8 mouse cellular contexts compared by ENCODE assay signal in genomic region chrX:102071517-102071916, GRCm38 (mm10). TPM values are rescaled to one million over a fixed set of nuclear protein-coding genes. Genes with fewer than 3 reads are reported as not detected.
DNase-seq lines count a peak whose midpoint lies in the region; ATAC-seq and TF ChIP-seq lines count a peak whose summit lies in the region.

No protein-coding gene starts in this region.

- ATAC-seq in intestine, embryonic 16.5 days, result peak; percentile 21; the same call in 1 of the 2 replicates

- H3K4me2 ChIP-seq in intestine, embryonic 16.5 days (ENCODE audit: low read depth, low read length), result peak overlapping the region; percentile 79
- H3K4me2 ChIP-seq in myocyte (ENCODE audit: low read depth), result peak overlapping the region; percentile 49

- peak overlapping the region; percentile 51 for H3K4me3 ChIP-seq in left cerebral cortex, adult 2 months
- peak overlapping the region; percentile 61 for H3K4me3 ChIP-seq in forebrain, embryonic 10.5 days
- peak overlapping the region; percentile 56 for H3K4me3 ChIP-seq in intestine, embryonic 16.5 days (ENCODE audit: low read length)
- H3K4me3 ChIP-seq in myocyte, result no peak overlapping the region

- no peaks in the 10 kb centered on the region for H3K79me2 ChIP-seq in myocyte (ENCODE audit: control insufficient read depth, insufficient read depth)

- H3K27ac ChIP-seq in left cerebral cortex, adult 2 months, result peak overlapping the region; percentile 34; the same call in 1 of the 2 replicates
- peak overlapping the region; percentile 88 for H3K27ac ChIP-seq in forebrain, embryonic 10.5 days
- no peak overlapping the region for H3K27ac ChIP-seq in intestine, embryonic 16.5 days (ENCODE audit: low read length)

- peaks cover 20% of the 10 kb centered on the region for H3K36me3 ChIP-seq in forebrain, embryonic 10.5 days (replicated peaks)
- no peaks in the 10 kb centered on the region for H3K36me3 ChIP-seq in intestine, embryonic 16.5 days (ENCODE audit: control insufficient read depth, insufficient read depth, low read length)
- no peaks in the 10 kb centered on the region for H3K36me3 ChIP-seq in myocyte (ENCODE audit: control insufficient read depth, insufficient read depth)

- no peaks in the 10 kb centered on the region for H3K9me3 ChIP-seq in forebrain, embryonic 10.5 days
- H3K9me3 ChIP-seq in intestine, embryonic 16.5 days (ENCODE audit: control insufficient read depth, low read length), result no peaks in the 10 kb centered on the region

- peaks cover 31% of the 10 kb centered on the region for H3K4me1 ChIP-seq in forebrain, embryonic 10.5 days
- no peaks in the 10 kb centered on the region for H3K4me1 ChIP-seq in intestine, embryonic 16.5 days (ENCODE audit: control insufficient read depth, insufficient read depth, low read length)

- H3K27me3 ChIP-seq in forebrain, embryonic 10.5 days (ENCODE audit: poor library complexity, severe bottlenecking), result peaks cover 96% of the 10 kb centered on the region
- no peaks in the 10 kb centered on the region; the same call in none of the 2 replicates for H3K27me3 ChIP-seq in intestine, embryonic 16.5 days (replicated peaks; ENCODE audit: control insufficient read depth, insufficient read depth, low read length)
- peaks cover 9% of the 10 kb centered on the region for H3K27me3 ChIP-seq in myocyte (ENCODE audit: control insufficient read depth, insufficient read depth, insufficient read length)

- H3K9ac ChIP-seq in intestine, embryonic 16.5 days (ENCODE audit: low read depth, low read length), result no peak overlapping the region

- whole genome bisulfite sequencing in forebrain, embryonic 10.5 days, result 23% methylated on average over 2 of the region's 2 CpGs
- WGBS in intestine, embryonic 16.5 days, result 9% methylated on average over 2 of the region's 2 CpGs

- TF ChIP-seq POLR2A in myocyte (IDR thresholded peaks at IDR 0.05; ENCODE audit: insufficient read length, low read depth), result no peak

- peak overlapping the region; percentile 24 for H3ac ChIP-seq in myocyte (ENCODE audit: control insufficient read depth, insufficient read length)

- TF ChIP-seq CTCF in left cerebral cortex, adult 2 months (IDR thresholded peaks at IDR 0.05), result no peak

- DNase-seq in left cerebral cortex, adult 2 months (ENCODE audit: extremely low spot score in 1 of 2, low spot score in 2 of 2), result no peak
- DNase-seq in left cerebral cortex, postnatal 25 days (ENCODE audit: low spot score in 2 of 2), result no peak
- no peak for DNase-seq in forebrain, embryonic 10.5 days (ENCODE audit: extremely low spot score, low spot score)
- DNase-seq in spleen, postnatal 4 days (ENCODE audit: low spot score in 2 of 2), result no peak
- no peak for DNase-seq in thymus, postnatal 4 days
- no peak for DNase-seq in right cerebral cortex, postnatal 25 days

- intact Hi-C loops in left cerebral cortex, adult 2 months (cut with DNase I), result loop anchor here (5.0 kb wide), 1 partner anchor 429 kb away; the partner anchor contains the start of gene Ogt
- intact Hi-C loops in left cerebral cortex, postnatal 25 days (cut with DNase I), result loop anchor here (2.0 to 5.0 kb wide), 2 partner anchors 47 to 406 kb away; partner anchors contain the start of gene Pin4

TF ChIP-seq in myocyte, 11 proteins besides CTCF, POLR2A, EP300 and RAD21:
- no peak for TF ChIP-seq TCF12 (IDR thresholded peaks at IDR 0.05; ENCODE audit: insufficient read depth, poor library complexity, severe bottlenecking)
- no peak for TF ChIP-seq E2F4 (IDR thresholded peaks at IDR 0.05; ENCODE audit: insufficient read depth)
- no peak for TF ChIP-seq CEBPB (IDR thresholded peaks at IDR 0.05; ENCODE audit: insufficient read depth, poor library complexity, severe bottlenecking)
- TF ChIP-seq USF1 (IDR thresholded peaks at IDR 0.05; ENCODE audit: low read depth), result no peak
- no peak for TF ChIP-seq MYOD1 (IDR thresholded peaks at IDR 0.05; ENCODE audit: control insufficient read depth in 1 of 3, insufficient read length in 2 of 3, low read depth in 2 of 3)
- no peak for TF ChIP-seq REST (IDR thresholded peaks at IDR 0.05; ENCODE audit: insufficient read depth, insufficient read length)
- no peak for TF ChIP-seq MYOG (IDR thresholded peaks at IDR 0.05; ENCODE audit: control insufficient read depth in 1 of 3, insufficient read depth in 1 of 3, insufficient read length in 2 of 3, low read depth in 2 of 3)
- TF ChIP-seq SRF (IDR thresholded peaks at IDR 0.05; ENCODE audit: control insufficient read depth, insufficient read length, low read depth), result no peak
- no peak for TF ChIP-seq TCF3 (IDR thresholded peaks at IDR 0.05; ENCODE audit: insufficient read length, low read depth)
- no peak for TF ChIP-seq POLR2AphosphoS2 (IDR thresholded peaks at IDR 0.05; ENCODE audit: insufficient read length, low read depth)
- TF ChIP-seq MAX (IDR thresholded peaks at IDR 0.05; ENCODE audit: low read depth), result no peak

RNA-seq across cellular contexts. Expression of gene Rtl5, which starts 0.4 kb away (rescaled TPM):
- total RNA-seq in left cerebral cortex, adult 2 months (2021), result 10 to 100 TPM; 20.2 to 25.7 TPM
- total RNA-seq in left cerebral cortex, postnatal 25 days (2021), result 10 to 100 TPM; 21.9 to 23.1 TPM
- polyA plus RNA-seq in forebrain, embryonic 10.5 days (2016; fragmentation: Nextera tagmentation; extraction: Ambion mirVana), result 3.5 and 4.4 TPM in 2 replicates
- polyA plus RNA-seq in intestine, embryonic 16.5 days (2015; fragmentation: Nextera tagmentation; extraction: Ambion mirVana), result 1.0 and 1.5 TPM in 2 replicates
- 0.16 TPM for polyA plus RNA-seq in myocyte (2012; fragmentation: generic; extraction: Trizol)

RNA-seq across cellular contexts. Expression of gene Pin4, which starts 47.7 kb away (rescaled TPM):
- total RNA-seq in left cerebral cortex, adult 2 months (2021), result 10 to 100 TPM; 28.2 to 29.9 TPM
- total RNA-seq in left cerebral cortex, postnatal 25 days (2021), result 10 to 100 TPM; 25.9 to 29.4 TPM
- polyA plus RNA-seq in forebrain, embryonic 10.5 days (2016; fragmentation: Nextera tagmentation; extraction: Ambion mirVana), result 78.2 and 79.9 TPM in 2 replicates
- polyA plus RNA-seq in intestine, embryonic 16.5 days (2015; fragmentation: Nextera tagmentation; extraction: Ambion mirVana), result 44.1 and 49.4 TPM in 2 replicates
- polyA plus RNA-seq in myocyte (2012; fragmentation: generic; extraction: Trizol), result 59.6 TPM
